Mouse (Mus musculus) effector memory CD4-positive, alpha-beta T cell, adult 5 months (primary cell): ENCODE data around the gene Gm9817. TPM values are rescaled to one million over a fixed set of nuclear protein-coding genes. Genes with fewer than 3 reads are reported as not detected.

Experiments used
- polyA plus RNA-seq: library from polyadenylated mRNA; unstranded; fragments of 100-300 nt; shearing (Covaris generic); gene quantifications from one replicate; pipeline ENCODE4 v1.2.1, GENCODE M21; 2017

Gene Gm9817
- polyA plus RNA-seq: not detected

DNA sequence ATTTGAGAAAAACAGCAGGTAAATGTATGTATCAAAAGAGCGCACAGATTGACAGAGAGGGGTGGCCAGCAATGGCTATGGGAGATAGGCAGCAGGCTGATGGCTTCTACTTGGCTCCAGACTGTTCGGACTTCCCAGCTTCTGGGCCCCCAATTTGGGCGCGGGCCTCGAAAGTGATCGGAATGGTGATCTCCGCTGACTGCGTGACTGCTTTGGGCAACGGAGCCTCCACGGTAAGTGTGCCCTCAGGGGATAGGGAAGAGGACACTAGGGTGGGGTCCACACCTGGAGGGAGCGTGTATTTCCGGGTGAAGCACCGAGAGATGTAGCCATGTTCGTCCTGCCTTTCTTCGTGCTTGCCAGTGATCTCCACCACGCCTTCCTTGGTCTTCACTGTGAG, at the start of gene Gm9817:
TSS of gene Gm9817 (plus strand) at position 301 of the 400 bp plus-strand sequence.

Other genes starting within 250 kb of the Gm9817 start
- gene Dtnbp1, start 76.5 kb upstream of the Gm9817 start, polyA plus RNA-seq: 47.3 TPM